Mouse (Mus musculus) megakaryocyte, embryonic 14.5 days (primary cell): ENCODE measurements around the gene Calm2.

Source experiments
- FLI1 ChIP-seq: IDR thresholded peaks from 2 replicates; pipeline ENCODE4 v1.6.1; 2012; ENCODE audit warnings: low read length, inconsistent platforms, mixed read lengths
- GATA1 ChIP-seq: IDR thresholded peaks from 3 replicates; pipeline ENCODE4 v1.6.1; 2012; ENCODE audit warnings: mixed read lengths, low read length, inconsistent platforms, borderline replicate concordance

- TF ChIP-seq FLI1 (no peak), GATA1 (no peak)
Measured at GRCm38 (mm10) chr17:87445917-87446766, 593 bp downstream of the Calm2 start.
